Mouse (Mus musculus) liver, embryonic 11.5 days (tissue): ENCODE results near the gene Aqp5. TPM values are rescaled to one million over a fixed set of nuclear protein-coding genes. Genes with fewer than 3 reads are reported as not detected.
A peak's percentile ranks its signal among the peaks of the same experiment; 100 is the strongest.

ENCODE experiments used
- ATAC-seq: fragments of 200-750 bp; cut with Nextera tagmentation; replicated peaks from 2 replicates; pipeline ENCODE4 v1.8.0; 2017; ENCODE audit warnings: moderate number of reproducible peaks, mild to moderate bottlenecking, moderate TSS enrichment, moderate library complexity; ENCODE audit not compliant: low FRiP score
- DNase-seq: peaks from one replicate; pipeline ENCODE4 v3.0.0-alpha.2; 2017; ENCODE audit warnings: low spot score
- H3K27ac ChIP-seq: fragments of 300-500 bp; sonication (generic); 2 replicates; pipeline ENCODE4 v1.5.1; 2014; ENCODE audit warnings: mild to moderate bottlenecking, low read depth, low read length, control low read depth
- H3K27me3 ChIP-seq: fragments of 300-500 bp; sonication (generic); replicated peaks from 2 replicates; pipeline ENCODE4 v1.6.1; 2014; ENCODE audit warnings: low read length, mixed read lengths; ENCODE audit not compliant: control insufficient read depth, insufficient read depth
- H3K36me3 ChIP-seq: fragments of 300-500 bp; sonication (generic); 2 replicates; pipeline ENCODE4 v1.6.1; 2014; ENCODE audit warnings: mild to moderate bottlenecking, low read length, moderate library complexity, mixed read lengths; ENCODE audit not compliant: control insufficient read depth, insufficient read depth
- H3K4me1 ChIP-seq: fragments of 300-500 bp; sonication (generic); replicated peaks from 2 replicates; pipeline ENCODE4 v1.6.1; 2014; ENCODE audit warnings: low read length, mixed read lengths; ENCODE audit not compliant: control insufficient read depth, insufficient read depth
- H3K4me2 ChIP-seq: fragments of 300-500 bp; sonication (generic); 2 replicates; pipeline ENCODE4 v1.6.1; 2014; ENCODE audit warnings: mild to moderate bottlenecking, control low read depth, moderate library complexity
- H3K4me3 ChIP-seq: fragments of 300-500 bp; sonication (generic); 2 replicates; pipeline ENCODE4 v1.5.1; 2014; ENCODE audit warnings: low read depth, low read length, control low read depth
- H3K9ac ChIP-seq: fragments of 300-500 bp; sonication (generic); 2 replicates; pipeline ENCODE4 v1.6.1; 2014; ENCODE audit warnings: low read depth, low read length, control low read depth
- H3K9me3 ChIP-seq: fragments of 300-500 bp; sonication (generic); 2 replicates; pipeline ENCODE4 v1.6.1; 2016; ENCODE audit warnings: low read length, inconsistent platforms, mixed read lengths; ENCODE audit not compliant: control insufficient read depth
- WGBS: fragments of 180-500 bp; shearing (Covaris S2); extraction: QIAGEN DNeasy Blood & Tissue Kit; methylation state at CpG from one replicate; pipeline ENCODE4 v1.1.7; 2014; 5-methylcytosine and 5-hydroxymethylcytosine counted together
- polyA plus RNA-seq: library from polyadenylated mRNA; unstranded; fragments of >200 nt; fragmentation: Nextera tagmentation; extraction: Ambion mirVana; gene quantifications from 2 replicates; pipeline ENCODE4 v1.2.1, GENCODE M21; 2014

Gene Aqp5
- polyA plus RNA-seq, 1 experiment from 2014 or later: 1.9 TPM

DNA sequence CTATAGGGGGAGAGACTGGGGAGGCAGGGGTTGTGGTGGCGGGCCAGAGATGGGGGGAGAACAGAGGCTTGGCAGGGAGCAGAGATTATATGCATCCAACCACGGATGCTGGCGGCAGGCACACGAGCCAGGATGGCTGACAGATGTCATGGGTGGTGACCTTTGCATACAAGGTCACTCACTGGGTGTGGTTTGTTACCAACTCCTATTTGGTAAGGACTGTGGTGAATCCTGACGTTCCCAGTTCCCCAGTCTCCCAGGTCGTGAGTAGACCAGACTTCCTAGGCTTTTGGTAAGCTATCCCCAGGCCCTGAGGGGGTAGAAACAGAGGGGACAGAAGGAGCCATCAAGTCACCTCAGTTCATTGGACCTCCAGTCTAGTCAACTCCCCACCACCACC, 21.9 kb upstream of the Aqp5 start:
- Histone ChIP-seq H3K27me3 (peaks cover 2% of the 10 kb centered on the region; the same call in 1 of the 2 replicates), H3K9ac (no peak overlapping the region), H3K4me1 (no peaks in the 10 kb centered on the region), H3K4me2 (no peak overlapping the region), H3K27ac (no peak overlapping the region), H3K9me3 (no peaks in the 10 kb centered on the region), H3K36me3 (no peaks in the 10 kb centered on the region), H3K4me3 (no peak overlapping the region)
- 62% methylated on average over 6 of the region's 6 CpGs for WGBS
- ATAC-seq (no peak), DNase-seq (no peak)

DNA sequence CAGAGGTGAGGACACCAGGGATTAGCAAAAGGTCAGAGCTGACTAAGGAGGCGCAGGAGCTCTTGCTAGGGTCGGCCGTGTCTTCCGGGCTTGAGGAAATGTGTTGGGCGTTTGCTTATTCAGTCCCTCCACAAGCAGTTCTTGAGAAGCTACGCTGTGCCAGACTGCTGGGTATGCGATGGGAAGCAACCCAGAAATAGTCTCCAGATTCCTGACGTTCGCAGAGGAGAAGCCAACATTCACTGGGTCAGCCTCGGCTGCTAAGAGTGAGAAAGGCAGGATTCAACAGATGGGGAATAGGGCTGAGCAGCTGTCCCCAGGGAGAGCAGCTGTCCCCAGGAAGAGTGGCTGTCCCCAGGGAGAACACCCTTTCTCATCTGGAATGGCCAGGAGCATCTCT, 21.5 kb upstream of the Aqp5 start:
- H3K4me1 ChIP-seq: no peaks in the 10 kb centered on the region
- ATAC-seq (no peak), DNase-seq (no peak)
- no peak overlapping the region for H3K27ac ChIP-seq
- no peak overlapping the region for H3K4me3 ChIP-seq
- H3K36me3 ChIP-seq: no peaks in the 10 kb centered on the region
- WGBS: 76% methylated on average over 10 of the region's 10 CpGs
- peaks cover 3% of the 10 kb centered on the region; the same call in 1 of the 2 replicates for H3K27me3 ChIP-seq
- H3K9ac ChIP-seq: no peak overlapping the region
- no peak overlapping the region for H3K4me2 ChIP-seq
- no peaks in the 10 kb centered on the region for H3K9me3 ChIP-seq

GRCm38 (mm10) chr15:99578802-99579485, 11.6 kb upstream of the Aqp5 start, which contains the start of gene Aqp2:
Aqp2 (plus strand) TSS chr15:99579055.
- H3K9ac ChIP-seq: no peak within 1 kb of the TSS
- no peak within 1 kb of the TSS for H3K27ac ChIP-seq
- no peak within 1 kb of the TSS for H3K4me3 ChIP-seq
- H3K27me3 ChIP-seq: peaks cover 60% of the 10 kb centered on the region
- DNase-seq (no peak), ATAC-seq (no peak)
- no peaks in the 10 kb centered on the region for H3K36me3 ChIP-seq
- no peak within 1 kb of the TSS for H3K4me2 ChIP-seq
- peaks cover 4% of the 10 kb centered on the region; the same call in 1 of the 2 replicates for H3K4me1 ChIP-seq
- WGBS: 74% methylated on average over 26 of the region's 26 CpGs
- H3K9me3 ChIP-seq: no peaks in the 10 kb centered on the region

GRCm38 (mm10) chr15:99583463-99584344, 6.9 kb upstream of the Aqp5 start:
- ATAC-seq (no peak), DNase-seq (peak; percentile 54)
- H3K9ac ChIP-seq: no peak overlapping the region; the same call in 1 of the 2 replicates

DNA sequence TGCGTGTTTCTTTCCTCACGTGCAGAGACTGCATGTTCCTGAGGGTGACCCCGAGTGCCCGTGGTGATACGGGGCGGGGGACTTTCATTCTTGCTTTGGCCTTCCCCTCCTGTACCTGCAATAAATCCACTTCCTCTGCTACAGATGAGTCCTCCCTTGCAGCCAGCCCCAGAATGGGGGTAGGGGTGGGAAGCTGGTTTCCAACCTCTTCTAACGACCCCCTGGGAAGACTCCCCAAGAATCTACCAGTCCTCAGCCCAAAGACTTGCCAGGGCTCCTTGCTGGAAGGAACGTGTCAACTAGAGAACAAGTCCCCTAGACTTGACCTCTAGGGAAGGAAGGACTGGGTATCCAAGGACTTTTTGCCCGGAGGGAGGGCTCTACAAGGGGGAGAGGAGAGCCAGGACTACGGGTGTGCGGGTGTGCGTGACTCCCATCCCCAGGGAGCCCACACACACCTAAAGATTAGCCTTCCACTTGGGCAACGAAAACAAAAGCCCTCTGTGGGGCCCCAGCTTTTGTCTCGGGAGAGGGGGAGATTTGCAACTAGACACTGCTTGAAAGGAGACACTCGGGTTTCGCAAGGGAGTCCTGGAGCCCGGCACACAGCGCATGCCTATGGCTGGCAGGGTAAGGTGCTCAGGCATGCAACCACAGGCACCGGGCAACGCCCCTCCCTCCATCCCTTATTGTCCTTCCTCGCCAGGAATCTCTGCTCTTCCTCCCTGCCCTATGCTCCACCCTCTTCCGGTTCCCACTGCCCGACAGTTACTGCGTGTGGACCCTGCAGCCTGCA, 6.0 kb upstream of the Aqp5 start:
- 3% methylated on average over 24 of the region's 24 CpGs for WGBS
- Histone ChIP-seq H3K4me1 (peaks cover 5% of the 10 kb centered on the region; the same call in 1 of the 2 replicates), H3K4me3 (0 out of 2 replicates have a peak overlapping the region, but pooled peaks have one; percentile 17), H3K4me2 (peak overlapping the region; percentile 53), H3K27ac (no peak overlapping the region), H3K9me3 (no peaks in the 10 kb centered on the region), H3K36me3 (no peaks in the 10 kb centered on the region), H3K9ac (no peak overlapping the region), H3K27me3 (peaks cover 95% of the 10 kb centered on the region)
- ATAC-seq: no peak
- no peak for DNase-seq

More at GRCm38 (mm10) chr15:99583463-99584344, 6.9 kb upstream of the Aqp5 start:
- no peak overlapping the region for H3K27ac ChIP-seq
- 4% methylated on average over 53 of the region's 54 CpGs for WGBS
- peaks cover 94% of the 10 kb centered on the region for H3K27me3 ChIP-seq
- H3K9me3 ChIP-seq: no peaks in the 10 kb centered on the region
- peak overlapping the region; percentile 23 for H3K4me3 ChIP-seq
- peaks cover 5% of the 10 kb centered on the region; the same call in 1 of the 2 replicates for H3K4me1 ChIP-seq
- H3K36me3 ChIP-seq: no peaks in the 10 kb centered on the region
- H3K4me2 ChIP-seq: peak overlapping the region; percentile 53

DNA sequence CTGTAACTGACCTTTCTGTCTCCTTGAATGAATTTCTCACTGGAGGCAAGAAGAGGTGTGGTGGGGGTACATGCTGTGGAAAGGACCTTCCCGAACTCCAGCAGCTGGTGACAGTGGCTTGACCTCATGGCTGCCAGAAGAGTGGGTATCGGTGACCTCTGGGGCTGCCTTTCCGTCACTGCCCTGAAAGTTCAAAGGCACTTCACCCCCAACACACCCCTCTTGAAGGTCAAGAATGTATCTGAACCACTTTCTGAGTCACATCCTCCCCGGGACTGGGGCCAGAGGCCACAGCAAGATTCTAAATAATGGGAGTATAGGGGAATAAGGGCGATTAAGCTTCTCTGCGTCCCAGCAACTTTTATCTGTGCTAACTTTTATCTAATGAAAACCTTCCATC, 4.8 kb upstream of the Aqp5 start:
- no peak for DNase-seq
- 47% methylated on average over 6 of the region's 6 CpGs for WGBS
- Histone ChIP-seq H3K27me3 (peaks cover 97% of the 10 kb centered on the region), H3K9ac (no peak overlapping the region), H3K27ac (no peak overlapping the region), H3K9me3 (no peaks in the 10 kb centered on the region), H3K4me2 (no peak overlapping the region), H3K4me1 (peaks cover 5% of the 10 kb centered on the region), H3K4me3 (no peak overlapping the region), H3K36me3 (no peaks in the 10 kb centered on the region)
- no peak for ATAC-seq

- Histone ChIP-seq H3K4me2 (no peak overlapping the region), H3K36me3 (no peaks in the 10 kb centered on the region), H3K27me3 (peaks cover 97% of the 10 kb centered on the region), H3K27ac (no peak overlapping the region), H3K4me3 (no peak overlapping the region), H3K9me3 (no peaks in the 10 kb centered on the region), H3K4me1 (peaks cover 5% of the 10 kb centered on the region), H3K9ac (no peak overlapping the region)
- 80% methylated on average over 3 of the region's 3 CpGs for WGBS
- ATAC-seq (no peak), DNase-seq (no peak)
Measured at GRCm38 (mm10) chr15:99586525-99586924, 4.1 kb upstream of the Aqp5 start.

- no peak overlapping the region for H3K4me3 ChIP-seq
- H3K27me3 ChIP-seq: peaks cover 100% of the 10 kb centered on the region
- no peak for DNase-seq
- no peak overlapping the region for H3K4me2 ChIP-seq
- WGBS: 7% methylated on average over 9 of the region's 9 CpGs
- no peak overlapping the region for H3K27ac ChIP-seq
- H3K4me1 ChIP-seq: no peaks in the 10 kb centered on the region; the same call in 1 of the 2 replicates
- no peak for ATAC-seq
- no peaks in the 10 kb centered on the region for H3K36me3 ChIP-seq
- no peak overlapping the region for H3K9ac ChIP-seq
- H3K9me3 ChIP-seq: no peaks in the 10 kb centered on the region
Measured at GRCm38 (mm10) chr15:99589237-99589636, 1.3 kb upstream of the Aqp5 start.
